Mouse (Mus musculus) retina, embryonic 14.5 days (tissue): Measurements from ENCODE around the gene Dll4.

Experiments
- DNase-seq: peaks from one replicate; pipeline ENCODE4 v3.0.0-alpha.2; 2015; ENCODE audit warnings: low spot score

The Dll4 gene

DNA sequence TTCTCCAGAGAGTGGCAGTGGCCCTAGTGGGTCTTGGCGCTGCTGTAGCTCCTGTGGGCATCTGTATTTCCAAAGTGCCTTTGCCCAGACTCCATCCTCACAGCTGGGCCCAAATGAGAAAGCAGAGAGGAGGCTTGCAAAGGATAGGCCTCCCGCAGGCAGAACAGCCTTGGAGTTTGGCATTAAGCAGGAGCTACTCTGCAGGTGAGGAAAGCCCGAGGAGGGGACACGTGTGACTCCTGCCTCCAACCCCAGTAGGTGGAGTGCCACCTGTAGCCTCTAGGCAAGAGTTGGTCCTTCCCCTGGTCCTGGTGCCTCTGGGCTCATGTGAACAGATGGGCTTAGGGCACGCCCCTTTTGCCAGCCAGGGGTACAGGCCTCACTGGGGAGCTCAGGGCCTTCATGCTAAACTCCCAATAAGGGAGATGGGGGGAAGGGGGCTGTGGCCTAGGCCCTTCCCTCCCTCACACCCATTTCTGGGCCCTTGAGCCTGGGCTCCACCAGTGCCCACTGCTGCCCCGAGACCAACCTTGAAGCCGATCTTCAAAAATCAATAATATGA is 9.5 kb downstream of the Dll4 start:
- DNase-seq: no peak

DNA sequence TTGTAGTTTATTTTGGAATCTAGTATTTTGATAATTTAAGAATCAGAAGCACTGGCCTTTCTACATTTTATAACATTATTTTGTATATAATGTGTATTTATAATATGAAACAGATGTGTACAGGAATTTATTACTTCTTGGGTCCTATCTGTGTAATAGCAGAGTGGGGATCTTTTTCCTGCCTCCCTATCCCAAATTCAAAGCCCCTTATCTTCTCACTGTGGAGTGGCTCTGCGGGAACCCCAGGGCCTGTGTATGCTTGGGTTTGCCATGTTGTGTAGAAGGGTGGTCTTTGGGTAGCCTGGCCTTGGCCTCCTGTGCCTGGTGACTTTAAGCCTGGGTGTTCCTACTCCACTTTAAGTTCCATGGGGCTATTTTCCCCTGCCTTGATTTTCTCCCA is 10.0 kb downstream of the Dll4 start:
- no peak for DNase-seq

- no peak for DNase-seq
Observed at GRCm38 (mm10) chr2:119336002-119336401, 10.4 kb downstream of the Dll4 start.

- DNase-seq: no peak
Observed at GRCm38 (mm10) chr2:119336470-119336869, 10.9 kb downstream of the Dll4 start.

- peak; percentile 91 for DNase-seq
Observed at GRCm38 (mm10) chr2:119337425-119338265, 12.1 kb downstream of the Dll4 start.

- no peak for DNase-seq
Observed at GRCm38 (mm10) chr2:119344537-119345138, 19.1 kb downstream of the Dll4 start.

GRCm38 (mm10) chr2:119350555-119351486 is 25.2 kb downstream of the Dll4 start, which contains the start of gene Chac1:
Chac1 (plus strand) TSS chr2:119351229.
- DNase-seq: peak; percentile 89

- no peak for DNase-seq
Observed at GRCm38 (mm10) chr2:119353707-119354106, 28.1 kb downstream of the Dll4 start.

DNA sequence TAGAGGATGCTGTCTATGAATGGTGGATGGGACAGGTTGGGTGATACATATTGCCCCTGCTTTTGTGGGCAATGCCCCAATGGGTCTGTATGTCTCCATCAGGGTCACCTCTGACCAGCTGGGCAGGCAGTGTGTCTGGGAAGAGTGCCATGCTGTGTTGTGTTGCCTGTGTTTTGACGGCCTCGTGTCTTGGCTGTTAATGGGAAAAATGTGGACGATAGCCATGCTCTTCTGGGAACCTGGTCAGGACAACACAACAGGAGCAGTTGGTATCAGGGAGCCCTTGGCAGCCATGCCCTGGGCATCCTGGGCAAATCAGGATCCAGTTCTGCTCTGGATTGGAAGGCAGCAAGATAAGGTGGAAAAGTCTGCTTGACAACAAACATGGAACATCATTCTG is 29.5 kb downstream of the Dll4 start:
- DNase-seq: no peak

GRCm38 (mm10) chr2:119355651-119356050 is 30.1 kb downstream of the Dll4 start:
- no peak for DNase-seq

- DNase-seq: no peak
Observed at GRCm38 (mm10) chr2:119356310-119356709, 30.7 kb downstream of the Dll4 start.

DNA sequence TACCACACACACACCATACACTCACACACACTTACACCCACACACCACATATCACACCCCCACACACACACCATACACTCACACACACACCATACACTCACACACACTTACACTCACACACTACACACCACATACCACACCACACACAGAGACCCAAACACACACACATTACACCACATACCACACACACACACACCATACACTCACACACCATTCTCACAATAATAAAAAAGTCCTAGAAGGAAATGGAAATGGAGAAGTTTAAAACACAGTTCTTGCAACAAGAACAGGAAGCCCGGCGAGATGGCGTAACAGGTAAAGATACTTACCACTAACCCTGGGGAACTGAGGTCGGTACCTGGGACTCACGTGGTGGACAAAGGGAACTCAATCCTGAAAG is 31.2 kb downstream of the Dll4 start:
- no peak for DNase-seq

- no peak for DNase-seq
Observed at GRCm38 (mm10) chr2:119358249-119358648, 32.7 kb downstream of the Dll4 start.

GRCm38 (mm10) chr2:119359721-119360291 is 34.2 kb downstream of the Dll4 start:
- DNase-seq: no peak

DNA sequence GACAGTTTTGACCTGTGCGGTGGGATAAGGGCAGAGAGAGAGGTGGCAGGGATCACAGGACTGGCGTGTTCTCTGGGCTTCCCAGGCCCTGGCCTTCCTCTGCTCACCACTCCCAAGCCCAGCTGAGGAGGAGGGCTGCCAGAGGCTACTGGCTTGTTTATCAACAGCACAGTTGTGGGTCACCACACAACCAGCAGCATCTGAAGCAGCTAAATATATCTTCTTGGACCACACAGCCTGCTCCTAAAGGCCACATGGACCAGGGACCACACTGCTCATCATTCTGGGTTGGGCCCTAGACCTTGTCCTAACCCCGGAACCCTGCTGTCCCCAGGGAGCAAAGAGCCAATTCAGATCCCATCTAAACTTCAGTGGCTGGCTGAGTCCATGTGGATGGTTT is 39.4 kb downstream of the Dll4 start:
- no peak for DNase-seq

DNA sequence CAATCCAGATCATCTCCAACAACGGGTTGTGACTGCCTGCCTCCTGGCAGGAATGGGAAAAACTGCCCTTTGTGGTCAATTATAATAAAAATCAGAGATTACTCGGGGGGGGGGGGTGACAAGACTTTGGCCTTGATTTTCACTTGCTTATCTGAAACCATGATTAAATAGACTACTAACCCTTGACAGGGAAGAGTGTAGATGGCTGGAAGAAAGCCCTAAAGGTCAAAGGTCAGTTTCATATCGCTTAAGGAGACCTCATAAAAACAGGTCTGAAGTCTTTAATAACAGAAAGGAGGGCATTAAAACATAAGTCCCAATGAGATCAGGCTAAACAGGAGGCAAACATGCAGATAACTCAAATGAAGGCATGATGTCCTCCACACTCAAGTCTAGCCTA is 41.8 kb downstream of the Dll4 start:
- DNase-seq: no peak

DNA sequence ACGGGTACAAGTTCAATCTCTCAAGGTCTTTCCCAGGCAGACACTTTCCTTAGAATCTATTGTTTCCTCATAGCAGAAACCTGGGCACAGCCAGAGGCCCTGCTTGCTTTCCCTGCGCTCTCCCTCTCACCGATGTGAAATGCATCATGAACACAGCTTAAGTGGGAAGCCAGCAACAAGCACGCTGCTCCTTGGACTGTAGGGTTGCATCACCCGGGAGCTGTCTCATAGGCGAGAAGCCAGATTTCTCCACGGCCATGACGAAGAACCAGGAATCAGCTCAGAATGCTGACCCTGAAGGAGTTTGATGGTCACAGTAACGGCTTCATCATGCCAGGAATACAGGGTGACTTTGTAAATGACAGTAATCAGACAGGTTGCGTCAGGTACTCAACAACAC is 44.5 kb downstream of the Dll4 start:
- DNase-seq: no peak

DNA sequence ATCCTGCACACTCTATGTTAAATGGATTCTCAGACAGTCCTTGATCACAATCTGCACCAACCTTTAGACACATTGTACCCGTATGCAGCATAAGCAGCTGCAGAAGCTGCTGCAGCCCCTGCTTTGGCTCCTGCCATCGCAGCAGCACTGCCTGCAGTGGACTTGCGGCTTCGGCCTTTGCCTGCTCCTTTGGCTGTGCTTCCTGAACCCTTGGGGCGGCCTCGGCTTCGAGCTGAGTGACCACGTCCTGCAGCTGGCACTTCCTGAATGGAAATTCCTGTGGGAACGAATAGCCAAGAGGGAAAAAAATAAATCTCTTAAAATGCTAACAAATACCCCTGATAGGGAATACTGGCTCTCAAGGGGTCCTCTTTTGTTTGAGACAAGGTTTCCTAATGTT is 51.7 kb downstream of the Dll4 start:
- DNase-seq: no peak

- DNase-seq: no peak
Observed at GRCm38 (mm10) chr2:119377826-119378225, 52.2 kb downstream of the Dll4 start.

GRCm38 (mm10) chr2:119379455-119379854 is 53.9 kb downstream of the Dll4 start:
- no peak for DNase-seq
